Mouse (Mus musculus) fat pad, adult 2 months (tissue): ENCODE measurements at regions not wholly inside any gene's neighbourhood (a gene's known extent, or its start where the extent isn't known, plus 50 kb on each side); places are given as distances from the start of the nearest gene placed in this dataset.

Experiments used
- DNase-seq: peaks from one replicate; pipeline ENCODE4 v3.0.0-alpha.2; 2011; ENCODE audit warnings: low read depth, low spot score; ENCODE audit errors: extremely low read depth

- DNase-seq = no peak
Observed at GRCm38 (mm10) chr15:62646476-62647168, 1198.4 kb downstream of the Gsdmc2 start.

DNA sequence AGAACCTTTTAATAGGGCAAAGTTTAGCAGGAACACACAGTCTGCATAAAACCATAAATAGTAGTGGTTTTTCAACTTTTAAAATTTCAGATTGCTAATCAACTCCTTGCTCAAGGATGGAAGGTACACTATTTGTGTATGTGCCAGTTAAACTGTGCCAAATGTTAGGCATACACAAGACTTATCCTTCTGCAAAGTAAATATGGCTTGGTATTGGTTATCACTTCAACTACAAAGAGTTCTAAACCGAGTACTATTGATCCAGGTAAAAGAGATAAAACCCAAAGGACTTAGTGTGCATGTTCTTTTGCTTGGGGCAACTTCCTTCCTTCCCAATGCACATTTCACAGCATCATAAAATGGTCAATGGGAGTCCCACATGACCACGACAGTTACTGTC, 1200.2 kb downstream of the Gsdmc2 start:
- peak; percentile 64 for DNase-seq

DNA sequence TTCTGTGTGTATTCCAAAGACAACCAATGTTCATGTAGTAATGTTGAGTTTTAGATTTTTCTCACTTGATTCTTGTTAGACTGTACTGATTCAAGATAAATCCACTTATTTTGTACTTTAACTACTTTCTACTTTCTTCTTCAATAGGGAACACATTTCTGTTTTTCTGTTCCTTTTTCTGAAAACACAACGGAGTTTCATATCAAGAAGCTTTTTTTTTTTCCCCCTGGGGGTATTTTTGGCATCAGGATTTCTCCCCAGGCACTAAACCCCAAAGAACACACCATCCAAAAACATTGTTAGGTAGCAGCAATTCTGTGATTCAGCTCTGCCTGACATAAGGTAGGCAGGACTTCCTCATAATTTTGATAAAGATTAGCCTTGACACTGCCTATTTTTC, 1200.7 kb downstream of the Gsdmc2 start:
- DNase-seq = no peak

DNA sequence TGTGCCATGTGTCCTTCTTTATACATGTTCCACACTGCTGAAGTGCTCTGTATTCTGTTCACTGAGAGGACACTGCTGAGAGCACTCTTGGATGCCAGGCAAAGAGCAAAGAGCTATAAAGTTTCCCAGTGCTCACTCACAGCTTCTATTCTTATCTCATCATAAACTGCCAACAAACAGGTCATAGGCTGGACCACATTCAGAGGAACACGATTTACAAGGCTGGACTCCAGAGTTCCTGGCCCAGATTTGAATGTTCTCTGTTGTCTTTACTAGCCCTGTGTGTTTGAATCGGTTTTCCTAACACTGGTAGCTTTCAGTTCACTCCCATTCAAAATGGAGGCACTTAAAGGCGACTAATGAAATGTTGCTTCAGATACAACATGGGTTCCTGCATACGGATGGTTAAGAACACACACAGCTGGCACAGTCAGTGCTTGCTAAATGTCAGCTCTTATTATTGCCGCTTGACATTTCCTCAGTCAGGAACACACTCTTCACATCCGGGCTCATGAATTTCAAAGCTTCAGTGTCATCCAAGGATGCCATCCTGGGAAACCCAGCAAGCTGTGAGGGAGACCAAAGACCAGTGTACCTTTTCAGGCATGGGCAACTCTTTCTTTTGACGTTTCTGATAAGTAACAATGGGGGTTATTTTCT, 1203.8 kb downstream of the Gsdmc2 start:
- no peak for DNase-seq

DNA sequence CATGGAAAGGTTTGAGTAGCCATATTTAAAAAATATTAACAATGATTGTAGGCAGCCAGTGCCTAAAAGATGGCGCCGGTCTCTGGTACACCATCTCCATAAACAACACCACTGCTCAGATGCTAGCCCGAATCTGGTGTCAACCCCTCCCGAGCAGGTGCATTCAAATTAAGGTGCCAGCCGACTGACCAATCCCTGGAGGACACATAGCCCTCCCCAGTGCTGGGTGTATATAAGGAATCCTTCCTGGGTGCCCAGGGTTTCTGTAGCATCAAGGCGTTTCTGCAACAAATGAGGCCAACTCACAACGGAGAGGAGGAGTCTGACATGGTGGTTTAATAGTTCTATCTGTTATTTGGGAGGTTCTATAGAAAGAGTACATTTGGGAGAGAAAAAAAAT, 1219.6 kb downstream of the Gsdmc2 start:
- no peak for DNase-seq

- no peak for DNase-seq
Observed at GRCm38 (mm10) chr15:62616042-62616441, 1228.9 kb downstream of the Gsdmc2 start.

- no peak for DNase-seq
Observed at GRCm38 (mm10) chr15:62596735-62597134, 1248.2 kb downstream of the Gsdmc2 start.

- DNase-seq = no peak
Observed at GRCm38 (mm10) chr15:62588580-62588979, 1256.4 kb downstream of the Gsdmc2 start.

DNA sequence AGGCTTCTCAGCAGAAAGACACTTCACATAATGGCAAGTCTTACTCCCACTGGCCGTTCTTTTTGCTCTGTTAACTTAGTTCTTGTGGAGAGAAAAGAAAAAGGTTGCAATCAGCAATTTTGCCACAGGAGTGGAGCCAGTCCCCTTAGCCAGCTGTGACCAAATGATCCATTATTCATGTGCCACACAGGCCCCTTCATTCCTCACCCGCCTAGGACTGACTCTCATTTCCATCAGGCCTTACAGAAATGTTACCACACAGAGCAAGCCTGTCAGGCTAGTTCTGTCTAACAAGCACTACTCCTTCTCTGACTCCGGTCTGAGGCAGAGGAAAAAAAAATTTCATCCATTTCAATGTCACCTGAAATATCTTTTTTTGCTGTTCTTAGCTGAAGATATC, 1266.2 kb downstream of the Gsdmc2 start:
- no peak for DNase-seq

DNA sequence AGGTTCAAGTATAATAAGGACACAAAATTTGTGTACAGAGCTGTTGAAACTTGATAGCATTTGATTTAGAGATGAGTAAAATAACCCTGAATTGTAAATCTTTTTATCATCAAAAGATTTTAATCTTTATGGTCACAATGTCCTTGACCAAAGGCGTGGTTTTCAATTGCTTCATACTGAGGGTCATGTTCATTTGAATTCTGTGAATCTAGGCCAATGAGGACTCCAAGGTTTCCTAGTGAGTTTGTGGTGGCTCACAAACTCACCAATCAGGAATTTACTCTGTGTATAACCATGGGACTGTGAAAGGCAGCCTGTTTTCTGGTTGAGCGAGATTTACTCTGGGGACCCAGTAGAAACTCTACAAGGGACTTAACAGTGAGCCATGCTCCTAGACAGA, 1269.2 kb downstream of the Gsdmc2 start:
- no peak for DNase-seq

DNA sequence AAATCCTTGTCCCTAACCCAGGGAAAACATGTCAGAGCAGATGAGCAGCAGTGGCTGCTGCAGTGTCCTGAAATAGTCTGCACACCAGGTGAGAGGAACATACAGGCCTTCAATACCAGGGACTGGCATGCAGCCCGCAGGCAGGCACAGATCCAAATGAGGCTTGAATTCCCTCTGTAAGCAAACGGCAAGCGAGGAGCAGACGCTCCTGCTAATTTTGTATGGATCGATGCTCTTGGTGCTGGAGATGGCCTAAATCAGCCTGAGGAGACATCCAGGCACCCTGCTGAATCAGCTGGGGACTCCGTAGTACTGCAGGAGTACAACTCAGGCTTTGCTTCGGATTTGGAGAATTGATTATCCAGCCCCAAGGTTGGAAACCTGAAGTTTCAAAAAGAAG, 1273.2 kb downstream of the Gsdmc2 start:
- DNase-seq = no peak

GRCm38 (mm10) chr15:62568788-62569713, 1275.9 kb downstream of the Gsdmc2 start:
- no peak for DNase-seq

DNA sequence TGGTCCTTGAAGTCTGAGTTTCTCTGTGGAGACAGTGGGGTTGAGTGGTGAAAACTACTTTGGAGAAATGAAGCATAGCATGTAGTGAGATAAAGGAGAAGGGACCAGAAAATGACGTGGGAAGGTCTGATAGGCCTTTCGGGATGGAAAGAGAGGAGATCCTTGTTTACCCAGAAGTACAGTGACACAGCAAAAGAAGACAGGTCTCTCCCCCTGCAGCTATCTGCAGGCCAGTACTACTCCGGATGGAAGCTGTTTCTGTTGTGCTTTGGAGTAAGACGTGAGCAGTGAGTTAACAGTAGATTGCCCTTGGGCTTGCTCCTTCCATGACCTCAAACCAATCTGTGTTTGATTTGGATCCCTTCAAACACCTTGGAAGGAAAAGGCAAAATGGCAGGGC, 1277.5 kb downstream of the Gsdmc2 start:
- no peak for DNase-seq

- DNase-seq = no peak
Observed at GRCm38 (mm10) chr15:62566106-62566511, 1278.9 kb downstream of the Gsdmc2 start.

DNA sequence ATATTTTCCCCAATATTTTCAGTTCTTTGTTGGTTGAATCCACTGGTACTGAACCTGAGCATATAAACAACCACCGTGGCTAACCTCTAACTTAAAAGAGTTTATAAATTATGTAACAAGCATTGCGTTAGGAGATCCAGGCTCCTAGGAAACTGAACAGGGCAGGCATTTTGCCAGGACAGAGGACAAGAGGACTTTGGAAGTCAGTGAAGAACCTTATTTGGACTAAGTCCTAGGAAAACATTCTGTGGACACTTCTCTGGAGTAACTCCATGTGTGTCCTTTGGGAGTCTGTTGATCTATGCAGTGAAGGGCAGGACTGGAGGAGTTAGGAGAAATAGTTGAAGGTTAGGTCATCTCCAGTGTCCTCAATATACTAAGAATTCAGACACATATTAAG, 1311.7 kb downstream of the Gsdmc2 start:
- peak; percentile 58 for DNase-seq

DNA sequence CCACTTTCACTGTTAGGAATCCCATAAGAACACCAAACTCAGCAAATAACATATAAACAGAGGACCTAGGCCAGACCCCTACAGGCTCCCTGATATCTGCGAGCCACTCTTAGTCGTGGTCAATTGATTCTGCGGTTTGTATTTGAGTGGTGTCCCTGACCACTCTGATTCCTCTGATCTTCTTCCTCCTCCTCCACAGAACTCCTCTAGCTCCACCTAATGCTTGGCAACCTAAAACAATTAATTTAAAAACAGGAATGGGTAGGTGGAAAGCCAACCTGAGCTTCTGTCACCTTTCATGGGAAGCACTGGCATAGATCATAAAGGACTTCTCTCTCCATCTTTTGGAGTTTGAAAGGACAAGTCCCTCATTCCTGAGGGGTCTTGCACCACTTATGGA, 1316.0 kb downstream of the Gsdmc2 start:
- DNase-seq = no peak

GRCm38 (mm10) chr15:62524628-62525027, 1320.3 kb downstream of the Gsdmc2 start:
- DNase-seq = no peak

DNA sequence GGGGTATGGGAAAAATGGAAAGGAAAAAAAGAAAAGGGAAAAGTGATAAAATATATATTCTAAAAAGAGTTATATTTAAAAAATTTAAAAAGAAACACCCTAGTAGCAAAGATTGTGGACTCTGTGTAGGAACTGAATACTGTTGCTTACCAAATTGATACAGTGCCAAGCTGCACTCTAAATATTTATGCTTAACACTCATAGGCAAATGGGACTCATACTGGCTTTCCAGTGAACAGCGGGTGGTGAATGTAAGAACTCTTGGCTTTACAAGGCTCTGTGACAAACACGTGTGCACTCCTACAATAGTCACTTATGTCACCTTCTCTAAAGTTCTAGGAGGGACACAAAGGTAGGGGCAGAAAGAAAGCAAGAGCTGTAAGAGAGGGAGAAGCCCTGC, 1320.8 kb downstream of the Gsdmc2 start:
- DNase-seq = no peak

DNA sequence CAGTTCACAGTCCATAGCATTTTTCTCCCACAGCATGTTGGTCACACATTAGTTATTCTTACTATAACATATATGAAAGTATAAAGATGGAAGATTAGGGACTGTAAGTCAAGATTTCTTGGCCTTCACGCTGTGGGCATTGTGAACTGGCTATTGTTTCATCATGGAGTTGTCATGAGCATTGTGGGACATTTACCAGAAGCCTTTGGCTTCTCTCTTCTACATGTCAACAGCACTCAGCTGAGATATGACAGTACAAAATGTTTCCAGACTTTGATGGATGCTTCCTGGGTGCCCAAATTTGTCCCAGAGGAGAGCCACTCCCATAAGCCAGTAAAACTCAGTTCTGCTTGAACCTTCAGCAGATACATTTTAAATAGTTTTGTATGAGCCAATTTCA, 1331.5 kb downstream of the Gsdmc2 start:
- DNase-seq = no peak

- DNase-seq = no peak
Observed at GRCm38 (mm10) chr15:62511461-62511860, 1333.5 kb downstream of the Gsdmc2 start.

DNA sequence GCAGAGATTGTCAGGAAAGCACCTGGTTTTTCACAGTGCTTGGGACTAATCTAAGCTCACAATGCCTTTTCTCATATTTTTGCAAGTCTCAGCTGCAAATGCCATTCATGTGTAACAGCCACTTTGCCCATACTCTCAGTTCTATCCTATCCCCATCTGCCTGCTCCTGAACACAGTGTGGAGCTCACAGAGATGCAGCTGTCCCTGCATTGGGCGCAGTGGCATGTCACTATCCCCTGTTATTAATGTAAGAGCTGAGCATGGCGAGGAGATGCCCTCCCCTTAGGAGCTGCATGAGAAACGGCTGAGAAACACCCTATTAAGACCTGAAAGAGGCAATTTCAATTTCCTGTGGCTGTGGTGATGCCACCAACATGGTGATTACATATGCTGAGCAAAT, 1341.1 kb downstream of the Gsdmc2 start:
- DNase-seq = no peak

GRCm38 (mm10) chr15:62500966-62501365, 1344.0 kb downstream of the Gsdmc2 start:
- no peak for DNase-seq
